Mouse (Mus musculus) olfactory bulb, adult 2 months (tissue): Measurements from ENCODE around the gene Tet1.
"Not testable (repeated sequence)": the region's sequence is repeated elsewhere in the genome, so short reads cannot be mapped to it uniquely, and the experiment has no call there.

Experiments used
- CTCF ChIP-seq: fragments of 200-500 bp; IDR thresholded peaks from 2 replicates; pipeline ENCODE4 v1.5.1; 2012; ENCODE audit warnings: low read depth, mild to moderate bottlenecking, low read length, moderate library complexity; ENCODE audit not compliant: insufficient read depth
- POLR2A ChIP-seq: fragments of 200-500 bp; IDR thresholded peaks from 2 replicates; pipeline ENCODE4 v1.6.1; 2012; ENCODE audit warnings: mild to moderate bottlenecking, low read depth, low read length, moderate library complexity; ENCODE audit not compliant: insufficient read depth

DNA sequence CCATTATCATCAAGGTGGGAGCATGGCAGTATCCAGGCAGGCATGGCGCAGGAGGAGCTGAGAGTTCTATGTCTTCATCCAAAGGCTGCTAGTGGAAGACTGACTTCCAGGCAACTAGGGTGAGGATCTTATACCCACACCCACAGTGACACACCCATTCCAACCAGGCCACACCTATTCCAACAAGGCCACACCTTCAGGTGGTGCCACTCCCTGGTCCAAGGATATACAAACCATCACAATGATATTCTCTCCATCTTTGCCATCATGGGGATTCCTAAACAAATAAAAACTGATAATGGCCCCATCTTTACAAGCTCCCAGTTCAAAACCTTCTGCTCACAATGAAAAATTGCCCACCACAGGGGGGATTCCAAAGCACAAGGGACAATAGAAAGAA, at the start of gene Tet1:
- not testable (repeated sequence) for TF ChIP-seq CTCF, POLR2A
